Mouse (Mus musculus) heart, postnatal 25 days (tissue): Measurements from ENCODE around the gene Tspo2. TPM values are rescaled to one million over a fixed set of nuclear protein-coding genes. Genes with fewer than 3 reads are reported as not detected.

ENCODE experiments used
- total RNA-seq, 2 experiments: library from RNA; stranded (reverse); gene quantifications; 2 replicates each; pipeline ENCODE4 v1.2.3; 2021

The Tspo2 gene
- total RNA-seq, 2 experiments from 2014 or later = 0.91 to 1.2 TPM

Other genes starting within 250 kb of the Tspo2 start
- not detected for gene Trem1, start 218.8 kb downstream of the Tspo2 start, total RNA-seq
- gene Trem3, start 203.7 kb downstream of the Tspo2 start, total RNA-seq = not detected
- gene Treml4, start 187.2 kb downstream of the Tspo2 start, total RNA-seq = under 1 TPM in 1 of 2 experiments, not detected in 1; 0.28 TPM
- under 1 TPM; 0.31 to 0.75 TPM for gene Treml2, start 152.0 kb downstream of the Tspo2 start, total RNA-seq
- under 1 TPM; 0.08 to 0.20 TPM for gene B430306N03Rik, start 135.4 kb downstream of the Tspo2 start, total RNA-seq
- 1 to 10 TPM; 1.2 TPM for gene Trem2, start 105.1 kb downstream of the Tspo2 start, total RNA-seq
- gene Treml1, start 91.6 kb downstream of the Tspo2 start, total RNA-seq = under 1 TPM; 0.26 to 0.92 TPM
- gene Nfya, start 41.6 kb downstream of the Tspo2 start, total RNA-seq = 10 to 100 TPM; 19.6 to 21.4 TPM
- gene Oard1, start 41.5 kb downstream of the Tspo2 start, total RNA-seq = 10 to 100 TPM; 12.9 to 14.3 TPM
- 100 to 1,000 TPM; 245 to 262 TPM for gene Apobec2, start 18.6 kb downstream of the Tspo2 start, total RNA-seq
- gene Unc5cl, start 3.4 kb upstream of the Tspo2 start, total RNA-seq = under 1 TPM; 0.14 to 0.16 TPM